Mouse (Mus musculus) limb, embryonic 11.5 days (tissue): ENCODE measurements at regions not wholly inside any gene's neighbourhood (a gene's known extent, or its start where the extent isn't known, plus 50 kb on each side); places are given as distances from the start of the nearest gene placed in this dataset.

Source experiments
- ATAC-seq: fragments of 200-750 bp; cut with Nextera tagmentation; 2 replicates; pipeline ENCODE4 v1.8.0; 2017; ENCODE audit warnings: low read depth; ENCODE audit not compliant: insufficient number of reproducible peaks, low FRiP score, low TSS enrichment
- DNase-seq: peaks from one replicate; pipeline ENCODE4 v3.0.0-alpha.2; 2015; ENCODE audit warnings: low spot score
- H3K27ac ChIP-seq: fragments of 300-500 bp; sonication (generic); replicated peaks from 2 replicates; pipeline ENCODE4 v1.5.1; 2014; ENCODE audit warnings: low read depth, mild to moderate bottlenecking, low read length
- H3K27me3 ChIP-seq: fragments of 300-500 bp; sonication (generic); 2 replicates; pipeline ENCODE4 v1.6.1; 2014; ENCODE audit warnings: mild to moderate bottlenecking, low read length, mixed read lengths; ENCODE audit not compliant: control insufficient read depth, insufficient read depth
- H3K36me3 ChIP-seq: fragments of 300-500 bp; sonication (generic); 2 replicates; pipeline ENCODE4 v1.6.1; 2014; ENCODE audit warnings: mild to moderate bottlenecking, low read length, moderate library complexity, mixed read lengths; ENCODE audit not compliant: control insufficient read depth, insufficient read depth
- H3K4me1 ChIP-seq: fragments of 300-500 bp; sonication (generic); 2 replicates; pipeline ENCODE4 v1.6.1; 2014; ENCODE audit warnings: low read length, mixed read lengths; ENCODE audit not compliant: control insufficient read depth, insufficient read depth
- H3K4me2 ChIP-seq: fragments of 300-500 bp; sonication (generic); 2 replicates; pipeline ENCODE4 v1.6.1; 2014; ENCODE audit warnings: low read depth, mild to moderate bottlenecking, moderate library complexity; ENCODE audit not compliant: severe bottlenecking
- H3K4me3 ChIP-seq: fragments of 300-500 bp; sonication (generic); 2 replicates; pipeline ENCODE4 v1.5.1; 2014; ENCODE audit warnings: low read depth, low read length
- H3K9ac ChIP-seq: fragments of 300-500 bp; sonication (generic); 2 replicates; pipeline ENCODE4 v1.6.1; 2014; ENCODE audit warnings: mild to moderate bottlenecking, low read length
- H3K9me3 ChIP-seq: fragments of 300-500 bp; sonication (generic); 2 replicates; pipeline ENCODE4 v1.6.1; 2016; ENCODE audit warnings: low read length; ENCODE audit not compliant: control insufficient read depth
- WGBS: fragments of 180-500 bp; shearing (Covaris S2); extraction: QIAGEN DNeasy Blood & Tissue Kit; methylation state at CpG from one replicate; pipeline ENCODE4 v1.1.7; 2014; 5-methylcytosine and 5-hydroxymethylcytosine counted together

GRCm38 (mm10) chr3:70384235-70384634, 376.8 kb downstream of the Otol1 start:
- no peaks in the 10 kb centered on the region for H3K9me3 ChIP-seq
- no peaks in the 10 kb centered on the region for H3K36me3 ChIP-seq
- H3K4me3 ChIP-seq, result no peak overlapping the region
- H3K27ac ChIP-seq, result no peak overlapping the region
- H3K4me1 ChIP-seq, result no peaks in the 10 kb centered on the region
- DNase-seq, result no peak
- 37% methylated on average over 1 of the region's 1 CpGs for WGBS
- H3K4me2 ChIP-seq, result no peak overlapping the region
- no peak for ATAC-seq
- H3K9ac ChIP-seq, result no peak overlapping the region
- H3K27me3 ChIP-seq, result no peaks in the 10 kb centered on the region

- Histone ChIP-seq H3K36me3 (no peaks in the 10 kb centered on the region), H3K9me3 (no peaks in the 10 kb centered on the region), H3K4me3 (no peak overlapping the region), H3K27me3 (no peaks in the 10 kb centered on the region), H3K27ac (no peak overlapping the region), H3K4me1 (no peaks in the 10 kb centered on the region), H3K9ac (no peak overlapping the region), H3K4me2 (no peak overlapping the region)
- 84% methylated on average over 4 of the region's 4 CpGs for WGBS
- ATAC-seq (no peak), DNase-seq (no peak)
These were observed 378.5 kb downstream of the Otol1 start for GRCm38 (mm10) chr3:70385961-70386360.

GRCm38 (mm10) chr3:70401187-70401586, 393.8 kb downstream of the Otol1 start:
- Histone ChIP-seq H3K36me3 (no peaks in the 10 kb centered on the region), H3K4me1 (no peaks in the 10 kb centered on the region), H3K4me3 (no peak overlapping the region), H3K27ac (no peak overlapping the region), H3K4me2 (no peak overlapping the region), H3K9ac (no peak overlapping the region), H3K9me3 (no peaks in the 10 kb centered on the region), H3K27me3 (no peaks in the 10 kb centered on the region)
- WGBS, result 92% methylated on average over 2 of the region's 2 CpGs
- DNase-seq (no peak), ATAC-seq (no peak)

GRCm38 (mm10) chr3:70406571-70406970, 399.2 kb downstream of the Otol1 start:
- Histone ChIP-seq H3K27me3 (no peaks in the 10 kb centered on the region), H3K9ac (no peak overlapping the region), H3K4me1 (no peaks in the 10 kb centered on the region), H3K4me2 (no peak overlapping the region), H3K4me3 (no peak overlapping the region), H3K9me3 (no peaks in the 10 kb centered on the region), H3K36me3 (no peaks in the 10 kb centered on the region), H3K27ac (no peak overlapping the region)
- no peak for DNase-seq
- WGBS, result 97% methylated on average over 1 of the region's 1 CpGs
- no peak for ATAC-seq

- 11% methylated on average over 4 of the region's 4 CpGs for WGBS
- Histone ChIP-seq H3K4me3 (no peak overlapping the region), H3K36me3 (no peaks in the 10 kb centered on the region), H3K9ac (no peak overlapping the region), H3K27me3 (no peaks in the 10 kb centered on the region), H3K4me1 (no peaks in the 10 kb centered on the region), H3K4me2 (no peak overlapping the region), H3K9me3 (no peaks in the 10 kb centered on the region), H3K27ac (no peak overlapping the region)
- no peak for ATAC-seq
- DNase-seq, result peak; percentile 46
These were observed 410.9 kb downstream of the Otol1 start for GRCm38 (mm10) chr3:70418273-70418672.

GRCm38 (mm10) chr3:70422016-70422415, 414.6 kb downstream of the Otol1 start:
- Histone ChIP-seq H3K9me3 (no peaks in the 10 kb centered on the region), H3K27me3 (no peaks in the 10 kb centered on the region), H3K4me1 (no peaks in the 10 kb centered on the region), H3K4me3 (no peak overlapping the region), H3K9ac (no peak overlapping the region), H3K4me2 (no peak overlapping the region), H3K36me3 (no peaks in the 10 kb centered on the region), H3K27ac (no peak overlapping the region)
- ATAC-seq (no peak), DNase-seq (no peak)
- WGBS, result 88% methylated on average over 1 of the region's 1 CpGs

GRCm38 (mm10) chr3:70422669-70423068, 415.3 kb downstream of the Otol1 start:
- ATAC-seq (no peak), DNase-seq (no peak)

GRCm38 (mm10) chr3:70436671-70437070, 429.3 kb downstream of the Otol1 start:
- DNase-seq (peak; percentile 69), ATAC-seq (no peak)
- Histone ChIP-seq H3K4me3 (no peak overlapping the region), H3K4me2 (no peak overlapping the region), H3K27me3 (no peaks in the 10 kb centered on the region), H3K27ac (no peak overlapping the region), H3K9ac (no peak overlapping the region), H3K4me1 (no peaks in the 10 kb centered on the region), H3K36me3 (no peaks in the 10 kb centered on the region), H3K9me3 (no peaks in the 10 kb centered on the region)
- WGBS, result 70% methylated on average over 4 of the region's 4 CpGs

More at GRCm38 (mm10) chr3:70422669-70423068, 415.3 kb downstream of the Otol1 start:
- no peak overlapping the region for H3K4me3 ChIP-seq
- H3K36me3 ChIP-seq, result no peaks in the 10 kb centered on the region
- no peaks in the 10 kb centered on the region for H3K4me1 ChIP-seq
- H3K9ac ChIP-seq, result no peak overlapping the region
- H3K27me3 ChIP-seq, result no peaks in the 10 kb centered on the region
- no peak overlapping the region for H3K4me2 ChIP-seq
- H3K27ac ChIP-seq, result no peak overlapping the region
- no peaks in the 10 kb centered on the region for H3K9me3 ChIP-seq
- 71% methylated on average over 3 of the region's 3 CpGs for WGBS

- no peak for ATAC-seq
- WGBS, result 71% methylated on average over 2 of the region's 2 CpGs
- no peaks in the 10 kb centered on the region for H3K9me3 ChIP-seq
- H3K27ac ChIP-seq, result no peak overlapping the region
- DNase-seq, result no peak
- no peaks in the 10 kb centered on the region for H3K27me3 ChIP-seq
- H3K4me3 ChIP-seq, result no peak overlapping the region
- H3K36me3 ChIP-seq, result no peaks in the 10 kb centered on the region
- no peaks in the 10 kb centered on the region for H3K4me1 ChIP-seq
- no peak overlapping the region for H3K9ac ChIP-seq
- no peak overlapping the region for H3K4me2 ChIP-seq
These were observed 449.9 kb downstream of the Otol1 start for GRCm38 (mm10) chr3:70457181-70457847.
